Mouse (Mus musculus) c-Kit-positive CD71-negative TER-119-negative erythroid progenitor cells, embryonic 14.5 days (primary cell): ENCODE data around the gene Irf2.

Source experiments
- DNase-seq: peaks from one replicate; pipeline ENCODE4 v3.0.0-alpha.2; 2013; ENCODE audit warnings: low read depth

The Irf2 gene

GRCm38 (mm10) chr8:46739003-46739949 lies at the start of gene Irf2:
TSS of gene Irf2 (plus strand) at chr8:46739732.
- DNase-seq: peak; percentile 88

GRCm38 (mm10) chr8:46690111-46690510 lies 49.4 kb upstream of the Irf2 start:
- no peak for DNase-seq

GRCm38 (mm10) chr8:46690581-46690980 lies 49.0 kb upstream of the Irf2 start:
- DNase-seq: no peak

GRCm38 (mm10) chr8:46691360-46691759 lies 48.2 kb upstream of the Irf2 start:
- DNase-seq: no peak

- no peak for DNase-seq
Observed at GRCm38 (mm10) chr8:46696256-46697041, 43.1 kb upstream of the Irf2 start.

- DNase-seq: no peak
Observed at GRCm38 (mm10) chr8:46697566-46697965, 42.0 kb upstream of the Irf2 start.

- no peak for DNase-seq
Observed at GRCm38 (mm10) chr8:46698162-46698561, 41.4 kb upstream of the Irf2 start.

GRCm38 (mm10) chr8:46705145-46705544 lies 34.4 kb upstream of the Irf2 start:
- no peak for DNase-seq

- DNase-seq: no peak
Observed at GRCm38 (mm10) chr8:46706730-46707129, 32.8 kb upstream of the Irf2 start.

GRCm38 (mm10) chr8:46709302-46709701 lies 30.2 kb upstream of the Irf2 start:
- no peak for DNase-seq

- no peak for DNase-seq
Observed at GRCm38 (mm10) chr8:46710289-46710688, 29.2 kb upstream of the Irf2 start.

- DNase-seq: no peak
Observed at GRCm38 (mm10) chr8:46711496-46711895, 28.0 kb upstream of the Irf2 start.

- no peak for DNase-seq
Observed at GRCm38 (mm10) chr8:46713178-46713577, 26.4 kb upstream of the Irf2 start.

GRCm38 (mm10) chr8:46713844-46714243 lies 25.7 kb upstream of the Irf2 start:
- no peak for DNase-seq

GRCm38 (mm10) chr8:46714400-46714799 lies 25.1 kb upstream of the Irf2 start:
- DNase-seq: no peak

- no peak for DNase-seq
Observed at GRCm38 (mm10) chr8:46716477-46716876, 23.1 kb upstream of the Irf2 start.

- no peak for DNase-seq
Observed at GRCm38 (mm10) chr8:46717170-46717569, 22.4 kb upstream of the Irf2 start.

- no peak for DNase-seq
Observed at GRCm38 (mm10) chr8:46718301-46718700, 21.2 kb upstream of the Irf2 start.

- no peak for DNase-seq
Observed at GRCm38 (mm10) chr8:46718747-46719146, 20.8 kb upstream of the Irf2 start.

- DNase-seq: no peak
Observed at GRCm38 (mm10) chr8:46720656-46721055, 18.9 kb upstream of the Irf2 start.

- DNase-seq: no peak
Observed at GRCm38 (mm10) chr8:46721065-46721845, 18.3 kb upstream of the Irf2 start.

GRCm38 (mm10) chr8:46722536-46722935 lies 17.0 kb upstream of the Irf2 start:
- DNase-seq: no peak
